Mouse (Mus musculus): Measurements from ENCODE around the gene Med23.
A peak's percentile ranks its signal among the peaks of the same experiment; 100 is the strongest.

The Med23 gene

DNA sequence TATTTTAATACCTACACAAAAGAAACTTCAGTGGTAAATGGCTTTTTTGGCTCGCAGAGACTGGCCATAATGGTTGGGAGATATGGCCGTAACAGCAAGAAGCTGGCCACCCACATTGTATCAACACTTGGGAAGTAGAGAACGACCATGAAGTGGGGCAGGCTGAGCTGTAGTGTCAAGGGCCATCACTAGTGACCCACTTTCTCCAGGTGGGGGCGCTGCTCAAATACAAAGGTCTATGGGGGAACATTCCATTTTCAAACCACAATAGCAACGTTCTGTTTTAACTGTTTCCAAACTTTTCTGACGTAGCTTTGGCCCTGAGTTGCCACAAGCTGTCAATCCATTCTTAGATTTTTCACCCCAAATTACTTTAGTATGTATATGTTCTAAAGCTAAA lies 5.4 kb upstream of the Med23 start:
- no peak for DNase-seq (ENCODE audit: extremely low read depth, low read depth, low spot score)

DNA sequence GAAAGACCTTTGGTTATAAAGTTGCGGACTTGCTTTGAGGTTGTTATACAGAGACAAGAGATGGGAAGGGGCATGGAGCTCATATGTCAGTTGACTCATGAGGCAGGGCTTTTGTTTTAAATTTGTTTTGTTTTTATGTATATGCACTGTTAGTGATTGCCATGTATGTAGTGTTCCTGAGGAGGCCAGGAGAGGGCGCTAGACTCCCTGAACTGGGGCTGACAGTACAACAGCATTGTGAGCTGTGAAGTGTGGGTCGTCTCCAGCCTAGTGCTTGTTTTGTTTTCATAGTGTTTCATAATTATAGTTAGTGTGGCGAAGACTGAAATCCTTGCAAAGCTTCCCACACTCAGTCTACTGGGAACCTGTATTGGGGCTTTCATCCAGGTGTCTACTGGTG lies 3.8 kb downstream of the Med23 start:
- no peak for DNase-seq (ENCODE audit: extremely low read depth, low read depth, low spot score)

DNA sequence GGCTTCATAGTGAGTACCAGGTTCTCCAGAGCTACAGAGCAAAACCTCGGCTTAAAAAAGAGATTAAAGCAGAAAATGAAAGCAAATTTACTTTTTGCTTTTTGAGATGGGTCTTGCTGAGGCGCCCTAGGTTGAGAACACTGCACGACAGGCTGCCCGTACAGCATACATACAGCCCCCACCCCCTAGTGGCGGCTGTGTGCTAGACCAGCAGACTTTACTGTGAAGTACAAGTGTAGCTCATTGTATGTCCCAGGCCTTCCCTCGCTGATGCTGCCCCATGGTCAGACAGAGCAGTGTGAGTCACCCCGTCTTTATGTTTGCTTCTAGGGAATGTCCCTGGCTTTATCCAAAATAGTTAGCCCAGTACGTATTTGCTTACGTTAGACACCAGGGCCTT lies 16.2 kb downstream of the Med23 start:
- DNase-seq (ENCODE audit: extremely low read depth, low read depth, low spot score), result no peak

DNA sequence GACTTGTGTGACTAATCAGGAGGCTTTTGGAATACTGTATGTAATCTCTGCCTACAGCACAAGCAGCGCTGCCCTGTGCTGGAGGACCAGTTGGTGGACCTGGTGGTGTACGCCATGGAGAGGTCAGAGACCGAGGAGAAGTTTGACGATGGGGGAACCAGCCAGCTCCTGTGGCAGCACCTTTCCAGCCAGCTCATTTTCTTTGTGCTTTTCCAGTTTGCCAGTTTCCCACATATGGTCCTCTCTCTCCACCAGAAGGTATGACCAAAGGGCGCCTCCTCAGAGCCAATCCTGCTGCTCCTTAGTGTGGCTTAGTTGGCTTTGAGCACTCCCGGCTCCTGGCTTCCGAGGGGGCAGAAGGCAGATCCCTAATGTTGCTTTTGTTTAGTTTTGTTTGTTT lies 18.6 kb downstream of the Med23 start:
- DNase-seq (ENCODE audit: extremely low read depth, low read depth, low spot score), result no peak

DNA sequence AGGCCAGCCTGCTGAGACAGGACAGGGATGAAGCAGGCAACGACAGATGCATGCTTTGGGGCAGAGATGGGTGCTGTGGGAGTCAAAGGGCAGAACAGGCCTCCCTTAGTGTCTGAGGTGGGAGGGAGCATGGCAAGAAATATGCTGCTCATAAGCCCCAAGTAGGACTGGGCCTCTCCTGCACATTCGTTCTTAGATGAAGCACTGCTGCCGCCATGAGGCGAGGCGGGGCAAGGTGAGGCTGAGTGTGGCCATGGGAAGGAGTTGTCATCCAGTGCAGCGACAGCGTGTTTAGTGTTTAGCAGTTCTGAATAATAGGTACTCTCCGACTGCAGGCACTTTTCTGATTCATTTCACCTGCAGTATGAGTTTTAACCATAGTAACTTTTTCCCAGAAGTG lies 26.1 kb downstream of the Med23 start:
- no peak for DNase-seq (ENCODE audit: extremely low read depth, low read depth, low spot score)

DNA sequence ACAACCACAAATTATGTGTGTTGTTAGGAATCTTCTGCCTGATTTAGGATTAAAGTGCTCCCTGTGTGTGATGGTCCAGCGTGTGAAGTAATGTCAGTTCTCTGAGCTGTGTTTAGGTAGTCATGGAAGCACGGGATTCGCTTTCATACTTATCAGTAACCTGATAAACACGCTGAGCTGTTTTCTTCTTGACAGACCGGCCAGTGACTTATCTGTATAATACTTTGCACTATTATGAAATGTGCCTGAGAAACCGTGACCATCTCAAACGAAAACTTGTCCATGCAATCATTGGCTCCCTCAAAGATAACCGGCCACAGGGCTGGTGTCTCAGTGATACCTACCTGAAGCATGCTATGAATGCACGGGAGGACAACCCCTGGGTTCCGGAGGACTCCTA lies 35.8 kb downstream of the Med23 start:
- DNase-seq (ENCODE audit: extremely low read depth, low read depth, low spot score), result no peak

DNA sequence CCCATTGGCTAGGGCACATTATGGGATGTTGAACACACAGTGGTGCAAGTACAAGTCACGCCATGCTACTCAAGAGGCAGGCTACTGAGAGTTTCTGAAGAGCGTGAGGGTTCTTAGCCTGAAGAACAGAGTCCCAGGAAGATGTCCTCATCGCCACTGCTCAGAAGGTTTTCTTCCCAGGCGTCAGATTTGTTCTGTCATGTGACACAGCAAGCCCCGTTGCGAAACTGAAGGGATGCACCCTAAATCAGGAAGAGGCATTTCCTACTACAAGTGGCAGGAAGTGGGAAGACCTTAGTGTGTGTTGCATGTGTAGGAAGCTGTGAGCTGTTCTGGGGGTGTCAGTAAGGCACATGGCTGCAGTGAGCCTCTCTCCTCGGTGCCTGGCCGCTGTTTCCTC lies 41.4 kb downstream of the Med23 start:
- DNase-seq (ENCODE audit: extremely low read depth, low read depth, low spot score), result no peak

DNA sequence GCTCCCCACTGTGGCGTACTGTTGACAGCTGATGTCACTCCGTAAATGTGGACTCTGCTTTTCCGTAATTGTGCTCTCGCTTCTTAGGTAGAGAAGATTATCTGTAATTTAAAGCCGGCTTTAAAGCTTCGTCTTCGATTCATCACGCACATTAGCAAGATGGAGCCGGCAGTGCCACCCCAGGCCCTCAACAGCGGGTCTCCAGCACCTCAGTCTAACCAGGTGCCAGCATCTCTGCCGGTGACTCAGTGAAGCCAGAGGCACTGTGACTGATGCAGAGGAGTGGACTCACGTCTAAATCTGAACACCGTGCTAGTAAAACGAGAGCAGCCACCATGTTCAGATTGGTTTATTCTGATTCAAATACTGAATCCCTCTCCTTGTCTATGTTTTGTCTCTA lies 42.8 kb downstream of the Med23 start:
- no peak for DNase-seq (ENCODE audit: extremely low read depth, low read depth, low spot score)

DNA sequence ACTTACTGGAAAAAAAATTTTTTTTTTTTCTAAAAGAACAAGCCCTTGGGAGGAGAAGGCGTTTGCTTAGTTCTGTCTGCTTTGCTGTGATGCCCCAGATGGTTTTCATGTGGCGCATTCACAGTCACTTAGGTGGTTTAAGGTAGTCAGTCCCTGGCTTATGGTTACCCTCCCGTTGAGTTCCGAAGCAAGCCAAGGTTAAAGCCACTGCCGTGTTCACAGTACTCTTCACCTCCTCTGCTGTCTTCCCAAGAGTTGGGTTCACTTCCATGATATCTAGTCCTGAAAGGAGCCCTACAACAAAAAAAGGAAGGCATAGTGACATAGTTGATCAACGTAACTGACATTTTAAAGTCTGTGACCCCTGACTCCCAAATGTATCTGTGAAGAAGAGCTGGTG lies 45.7 kb downstream of the Med23 start:
- DNase-seq (ENCODE audit: extremely low read depth, low read depth, low spot score), result no peak

DNA sequence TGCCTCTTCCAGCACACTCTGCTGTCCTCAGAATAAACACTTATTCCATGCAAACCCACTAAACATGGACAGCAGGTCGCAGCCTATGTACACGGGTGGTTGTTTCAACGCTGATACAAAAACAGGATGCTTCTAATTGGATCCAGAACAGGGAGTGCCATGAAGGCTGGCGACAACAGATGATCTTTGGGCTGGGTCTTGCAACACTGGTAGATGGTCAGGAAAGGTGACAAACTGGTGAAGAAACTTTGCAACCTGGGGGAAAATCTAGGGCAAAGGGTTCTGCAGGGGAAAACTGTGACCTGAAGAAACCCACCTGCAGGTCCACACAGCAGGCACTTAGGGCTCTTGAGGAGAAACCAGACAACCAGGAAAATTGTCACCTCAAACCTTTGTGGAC lies 53.2 kb downstream of the Med23 start:
- no peak for DNase-seq (ENCODE audit: extremely low read depth, low read depth, low spot score)

DNA sequence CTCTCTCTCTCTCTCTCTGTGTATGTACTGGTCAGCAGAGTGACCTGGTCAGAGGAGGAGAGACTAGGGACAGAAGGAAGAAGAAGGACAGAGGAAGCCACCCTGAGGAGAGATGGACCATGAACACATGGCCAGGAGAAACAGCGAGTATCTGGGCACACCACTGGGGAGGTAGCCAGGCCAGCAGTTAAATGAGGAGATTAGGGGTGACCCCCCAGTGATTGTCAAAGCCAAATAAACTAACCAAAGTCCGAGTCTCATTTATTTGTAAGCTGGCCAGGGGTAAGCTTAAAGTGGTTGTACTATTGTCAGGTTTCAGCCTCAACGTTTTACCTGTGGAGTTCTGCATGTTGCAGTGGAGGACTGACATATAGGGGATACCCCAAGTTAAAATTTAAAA lies 54.5 kb downstream of the Med23 start:
- DNase-seq (ENCODE audit: extremely low read depth, low read depth, low spot score), result no peak

DNA sequence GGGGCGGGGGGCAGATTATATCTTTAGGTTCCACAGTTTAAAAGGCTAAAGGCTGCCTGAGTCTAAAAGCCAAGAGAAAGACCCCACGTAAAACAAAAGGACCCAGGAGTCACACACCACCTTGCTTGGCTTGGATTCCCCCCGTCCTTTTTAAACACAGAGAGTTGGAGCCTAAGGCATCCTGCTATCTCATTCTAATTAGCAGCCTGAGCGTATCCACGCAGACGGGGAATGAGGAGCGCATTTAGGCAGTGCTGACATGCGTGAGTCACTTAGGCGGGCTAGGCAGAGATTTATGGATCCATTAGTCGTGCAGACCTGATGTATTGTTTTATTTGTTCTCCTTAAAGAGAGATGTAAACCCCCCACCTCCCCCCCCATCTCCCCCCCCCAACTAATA lies 56.6 kb downstream of the Med23 start:
- no peak for DNase-seq (ENCODE audit: extremely low read depth, low read depth, low spot score)

DNA sequence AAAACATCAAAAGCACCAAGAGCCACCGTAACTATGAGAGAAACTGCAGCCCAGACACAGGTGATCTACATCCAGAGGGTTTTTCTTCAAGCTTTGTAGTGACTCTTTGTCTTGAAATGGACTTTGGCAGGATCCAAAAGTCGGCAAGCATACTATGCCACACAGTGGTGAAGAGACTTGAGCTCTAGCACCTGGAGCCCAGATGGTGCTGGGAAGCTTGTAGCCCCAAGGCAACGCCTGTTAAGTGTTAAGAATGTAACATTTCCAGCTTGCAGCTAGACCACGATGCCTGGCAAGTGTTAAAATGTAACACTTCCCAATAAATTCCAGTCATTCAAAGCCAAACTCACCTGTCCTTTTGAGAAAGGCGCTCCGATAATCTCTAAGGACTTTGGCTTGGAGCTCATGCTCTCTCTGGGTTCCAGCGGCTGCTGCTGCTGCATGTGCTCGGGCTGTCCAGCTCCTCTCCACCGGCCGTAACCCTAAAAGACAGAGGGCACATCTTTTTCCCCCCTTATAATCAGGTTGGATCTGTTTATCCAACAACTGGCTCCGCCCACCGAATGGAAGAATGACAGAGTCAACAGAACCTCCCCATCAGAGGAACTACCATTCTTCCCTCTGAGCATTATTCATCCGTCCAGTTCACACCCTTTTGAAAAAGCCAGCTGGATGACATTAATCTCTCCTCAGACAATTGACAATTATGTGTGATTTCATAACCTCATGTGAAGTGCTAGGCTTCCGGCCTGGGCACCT lies 57.4 kb downstream of the Med23 start, which contains the start of gene Arg1:
Arg1 (minus strand) TSS at position 523 of the 759 bp plus-strand sequence.
- DNase-seq (ENCODE audit: extremely low read depth, low read depth, low spot score), result no peak

DNA sequence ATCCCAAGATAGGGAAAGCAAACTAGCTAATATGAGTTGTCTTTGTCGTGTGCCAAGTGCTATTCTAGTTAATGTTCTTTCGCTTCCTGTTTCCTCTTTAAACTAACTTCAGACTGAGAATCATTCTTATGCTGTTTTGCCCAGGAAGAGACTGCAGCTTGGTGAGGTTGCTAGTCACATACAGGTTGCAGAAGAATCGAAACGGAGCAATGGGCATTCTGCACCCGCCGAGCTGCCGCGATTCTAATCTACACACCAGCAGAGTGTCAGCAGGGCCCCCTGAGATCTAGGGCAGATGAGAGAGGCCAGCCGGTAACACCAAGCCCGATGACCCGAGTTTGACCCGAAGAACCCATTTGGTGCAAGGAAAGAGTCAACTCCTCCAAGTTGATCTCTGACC lies 58.3 kb downstream of the Med23 start:
- DNase-seq (ENCODE audit: extremely low read depth, low read depth, low spot score), result no peak

DNA sequence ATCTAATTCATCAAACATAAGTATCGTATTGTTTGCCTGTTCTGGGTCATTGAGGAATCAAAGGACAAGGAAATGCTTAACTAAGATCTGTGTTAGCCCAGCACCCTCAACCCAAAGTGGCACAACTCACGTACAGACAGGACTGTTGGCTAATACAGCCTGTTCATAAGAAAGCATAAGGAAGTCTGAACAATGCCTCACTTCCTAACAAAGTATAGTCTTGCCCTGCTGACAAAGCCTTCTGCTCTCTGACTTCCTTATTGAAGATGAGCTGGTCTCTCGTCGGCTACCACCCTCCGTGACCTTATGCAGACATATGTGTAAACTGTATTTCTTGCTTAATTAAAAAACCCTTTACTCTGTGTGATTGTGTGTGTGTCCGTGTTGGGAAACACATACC lies 60.4 kb downstream of the Med23 start:
- DNase-seq (ENCODE audit: extremely low read depth, low read depth, low spot score), result no peak

DNA sequence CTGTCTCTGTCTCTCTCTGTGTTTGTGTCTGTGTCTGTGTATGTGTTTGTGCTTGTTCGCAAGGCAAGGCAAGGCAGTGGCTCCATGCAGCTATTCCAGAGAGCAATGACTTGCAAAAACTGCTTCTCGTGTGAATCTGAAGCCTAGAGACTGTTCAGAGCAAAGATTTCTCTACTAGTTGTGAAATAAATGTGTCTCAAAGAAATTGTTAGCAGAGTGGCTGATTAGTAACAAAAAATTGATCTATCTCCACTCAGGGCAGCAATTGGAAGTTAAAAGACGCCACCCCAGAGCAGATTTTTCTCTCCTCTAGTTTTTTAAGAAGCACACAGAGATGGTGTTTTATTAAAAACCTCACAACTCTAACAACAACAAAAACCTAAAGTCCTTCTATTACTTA lies 78.1 kb downstream of the Med23 start:
- DNase-seq (ENCODE audit: extremely low read depth, low read depth, low spot score), result no peak

DNA sequence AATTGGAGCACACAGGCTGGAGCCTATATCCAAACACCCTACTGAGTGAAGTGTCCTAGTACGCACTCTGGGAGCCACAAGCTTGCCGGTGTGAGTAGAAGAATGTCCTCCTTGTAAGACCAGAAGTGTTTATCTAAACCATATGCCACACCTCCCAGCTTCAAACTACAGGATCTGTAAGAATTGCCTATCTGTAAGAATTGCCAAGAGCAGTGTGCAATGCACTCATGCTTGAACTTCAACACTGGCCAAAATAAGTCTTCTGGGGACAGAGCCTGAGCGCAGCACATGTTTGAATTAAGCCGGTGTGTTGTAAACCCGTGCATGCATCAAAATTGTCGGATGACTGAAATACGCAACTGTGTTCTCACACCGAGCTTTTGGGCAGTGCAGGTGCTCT lies 78.5 kb downstream of the Med23 start:
- DNase-seq (ENCODE audit: extremely low read depth, low read depth, low spot score), result no peak

DNA sequence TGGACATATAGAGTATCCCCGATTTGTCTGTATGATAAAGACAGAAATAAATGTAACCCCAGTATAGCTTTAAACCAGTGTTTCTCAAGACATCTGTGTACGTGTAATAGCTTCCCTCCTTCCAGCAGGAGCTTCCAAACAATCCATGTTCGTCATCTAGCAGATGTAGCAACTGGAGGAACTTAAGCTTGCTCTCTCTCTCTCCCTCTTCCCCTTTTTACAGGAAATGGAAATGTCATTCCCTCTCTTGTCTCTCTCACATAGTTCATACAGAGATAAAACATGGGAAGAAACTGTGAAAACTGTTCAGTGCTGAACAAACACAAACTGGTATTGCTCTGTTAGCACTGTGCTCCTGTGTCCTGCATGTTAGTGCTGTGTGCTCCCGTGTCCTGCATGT lies 80.4 kb downstream of the Med23 start:
- DNase-seq (ENCODE audit: extremely low read depth, low read depth, low spot score), result no peak

DNA sequence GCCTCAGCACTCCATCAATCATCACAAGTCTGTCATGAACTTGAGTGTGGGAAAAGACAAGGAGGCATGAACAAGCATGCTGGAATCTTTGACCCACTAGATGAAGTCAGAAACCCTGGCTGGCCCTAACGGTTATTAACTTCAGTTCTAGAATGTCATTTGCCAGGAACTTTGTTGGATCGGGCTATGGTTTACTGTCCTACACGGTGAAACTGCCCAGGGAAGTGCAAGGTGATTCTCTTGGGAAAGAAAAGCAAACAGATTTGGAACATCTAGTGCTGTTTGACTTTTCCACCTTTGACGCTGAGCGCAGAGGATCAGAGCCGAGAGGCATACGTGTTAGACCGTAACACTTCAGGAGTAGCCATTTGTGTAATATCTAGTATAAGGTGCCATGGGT lies 81.8 kb downstream of the Med23 start:
- peak; percentile 88 for DNase-seq (ENCODE audit: extremely low read depth, low read depth, low spot score)

DNA sequence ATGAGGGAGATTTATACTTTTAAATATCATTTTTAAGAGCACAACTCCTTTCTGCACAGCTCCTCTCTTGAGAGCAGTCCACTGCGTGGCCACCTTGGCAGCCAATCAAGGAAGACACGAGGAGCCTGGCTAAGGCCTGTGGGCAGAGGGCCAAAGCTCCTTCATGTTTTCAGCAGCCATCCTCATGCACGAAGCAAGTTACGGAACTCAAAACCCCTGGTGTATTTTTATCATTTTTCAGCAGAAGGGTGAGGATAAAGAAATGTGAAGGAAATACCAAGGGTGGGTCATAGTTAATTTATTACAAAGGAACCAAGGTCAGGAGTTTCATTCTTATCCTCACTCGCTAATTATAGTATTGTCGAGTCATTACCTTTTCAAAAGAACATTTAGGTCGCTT lies 82.8 kb downstream of the Med23 start:
- no peak for DNase-seq (ENCODE audit: extremely low read depth, low read depth, low spot score)

DNA sequence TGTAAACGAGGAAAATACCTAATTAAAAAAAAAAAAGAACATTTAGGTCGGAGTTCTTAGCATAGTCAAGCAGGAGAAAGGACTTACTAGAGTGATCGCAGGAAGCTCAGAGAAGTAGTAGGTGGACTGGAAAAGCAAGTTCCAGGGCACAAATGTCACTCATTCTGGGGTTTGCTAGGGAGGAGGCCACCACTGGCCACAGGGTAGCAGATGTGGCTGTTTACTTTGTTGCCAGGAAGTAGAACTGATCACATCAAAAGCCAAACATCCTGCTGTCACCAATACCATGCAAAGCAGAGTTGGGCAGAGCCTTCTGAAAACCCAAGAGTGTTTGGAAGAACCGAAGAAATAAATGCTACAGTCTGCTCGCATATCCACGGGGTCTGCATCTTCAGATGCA lies 84.1 kb downstream of the Med23 start:
- no peak for DNase-seq (ENCODE audit: extremely low read depth, low read depth, low spot score)

DNA sequence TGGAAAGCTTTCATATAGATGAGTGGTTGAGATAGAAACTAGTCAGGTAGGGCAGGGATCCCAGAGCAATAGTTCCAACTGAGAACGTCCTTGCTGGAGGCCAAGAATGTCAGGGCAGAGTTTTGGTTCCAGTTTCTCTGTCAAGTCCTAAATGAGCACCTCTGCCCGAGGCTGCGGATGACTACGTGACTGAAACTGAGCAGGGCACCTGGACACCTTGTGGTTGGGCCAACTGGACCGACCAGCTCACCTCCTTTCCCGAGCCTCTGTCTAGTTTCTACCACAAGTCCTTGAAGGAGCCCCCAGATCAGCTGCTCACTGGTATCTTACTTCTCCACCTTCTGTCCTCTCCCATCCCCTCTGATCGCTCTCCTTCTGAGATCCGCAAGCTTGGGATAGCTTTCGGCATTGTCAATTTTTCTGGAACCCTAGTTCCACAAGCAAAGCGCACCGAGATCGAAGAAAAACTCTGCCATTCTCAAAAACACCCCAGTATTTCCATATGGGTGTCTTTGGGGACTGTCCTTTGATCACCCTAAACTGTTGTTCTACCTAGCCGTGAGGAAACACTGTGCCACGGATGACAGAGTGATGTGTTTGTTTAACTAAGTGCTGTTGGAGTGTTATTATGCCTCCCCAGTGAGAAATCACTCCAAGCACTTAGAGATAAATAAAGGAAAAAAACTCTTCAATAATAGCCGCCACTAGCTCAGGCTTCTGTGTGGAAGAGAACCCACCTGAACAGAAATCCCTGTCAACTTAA lies 88.7 kb downstream of the Med23 start:
- peak; percentile 85 for DNase-seq (ENCODE audit: extremely low read depth, low read depth, low spot score)

All from fat pad, adult 2 months (tissue).